Mouse (Mus musculus) neural tube, embryonic 12.5 days (tissue): ENCODE measurements around the gene Ncoa3. TPM values are rescaled to one million over a fixed set of nuclear protein-coding genes. Genes with fewer than 3 reads are reported as not detected.
A peak's percentile ranks its signal among the peaks of the same experiment; 100 is the strongest.

Source experiments
- ATAC-seq: fragments of 200-750 bp; cut with Nextera tagmentation; 2 replicates; pipeline ENCODE4 v1.8.0; 2017; ENCODE audit warnings: low read depth, mild to moderate bottlenecking, moderate TSS enrichment, moderate library complexity; ENCODE audit not compliant: low FRiP score
- H3K27ac ChIP-seq: fragments of 300-500 bp; sonication (generic); 2 replicates; pipeline ENCODE4 v1.5.1; 2016
- H3K27me3 ChIP-seq: fragments of 300-500 bp; sonication (generic); replicated peaks from 2 replicates; pipeline ENCODE4 v1.6.1; 2016; ENCODE audit warnings: mild to moderate bottlenecking
- H3K36me3 ChIP-seq: fragments of 300-500 bp; sonication (generic); 2 replicates; pipeline ENCODE4 v1.6.1; 2016; ENCODE audit warnings: mild to moderate bottlenecking
- H3K4me1 ChIP-seq: fragments of 300-500 bp; sonication (generic); 2 replicates; pipeline ENCODE4 v1.6.1; 2016
- H3K4me2 ChIP-seq: fragments of 300-500 bp; sonication (generic); replicated peaks from 2 replicates; pipeline ENCODE4 v1.6.1; 2016; ENCODE audit warnings: mild to moderate bottlenecking
- H3K4me3 ChIP-seq: fragments of 300-500 bp; sonication (generic); 2 replicates; pipeline ENCODE4 v1.5.1; 2016
- H3K9ac ChIP-seq: fragments of 300-500 bp; sonication (generic); 2 replicates; pipeline ENCODE4 v1.6.1; 2016; ENCODE audit warnings: mild to moderate bottlenecking
- H3K9me3 ChIP-seq: fragments of 300-500 bp; sonication (generic); 2 replicates; pipeline ENCODE4 v1.6.1; 2016; ENCODE audit warnings: mild to moderate bottlenecking
- WGBS: fragments of 180-500 bp; shearing (Covaris S2); methylation state at CpG from one replicate; pipeline ENCODE4 v1.1.7; 2016; 5-methylcytosine and 5-hydroxymethylcytosine counted together
- polyA plus RNA-seq: library from polyadenylated mRNA; unstranded; fragments of >200 nt; fragmentation: Nextera tagmentation; extraction: Ambion mirVana; gene quantifications from 2 replicates; pipeline ENCODE4 v1.2.1, GENCODE M21; 2016

Gene Ncoa3
- polyA plus RNA-seq, 1 experiment from 2014 or later, result 14.4 TPM

- H3K27ac ChIP-seq, result no peak overlapping the region
- H3K9ac ChIP-seq, result no peak overlapping the region
- ATAC-seq, result no peak
- no peak overlapping the region for H3K4me3 ChIP-seq
- whole genome bisulfite sequencing, result 53% methylated on average over 4 of the region's 4 CpGs
- H3K4me1 ChIP-seq, result peaks cover 29% of the 10 kb centered on the region
- no peaks in the 10 kb centered on the region for H3K9me3 ChIP-seq
- no peaks in the 10 kb centered on the region for H3K36me3 ChIP-seq
- H3K27me3 ChIP-seq, result no peaks in the 10 kb centered on the region
- no peak overlapping the region for H3K4me2 ChIP-seq
Measured at GRCm38 (mm10) chr2:166029232-166029631, 36.8 kb downstream of the Ncoa3 start.

- peak overlapping the region; percentile 54 for H3K4me2 ChIP-seq
- 6% methylated on average over 13 of the region's 13 CpGs for WGBS
- peak overlapping the region; percentile 38; the same call in 1 of the 2 replicates for H3K9ac ChIP-seq
- no peak for ATAC-seq
- no peaks in the 10 kb centered on the region for H3K27me3 ChIP-seq
- no peaks in the 10 kb centered on the region for H3K36me3 ChIP-seq
- H3K4me3 ChIP-seq, result 0 out of 2 replicates have a peak overlapping the region, but pooled peaks have one; percentile 13
- peaks cover 29% of the 10 kb centered on the region for H3K4me1 ChIP-seq
- H3K27ac ChIP-seq, result peak overlapping the region; percentile 82
- H3K9me3 ChIP-seq, result no peaks in the 10 kb centered on the region
Measured at GRCm38 (mm10) chr2:166030256-166030995, 38.0 kb downstream of the Ncoa3 start.

DNA sequence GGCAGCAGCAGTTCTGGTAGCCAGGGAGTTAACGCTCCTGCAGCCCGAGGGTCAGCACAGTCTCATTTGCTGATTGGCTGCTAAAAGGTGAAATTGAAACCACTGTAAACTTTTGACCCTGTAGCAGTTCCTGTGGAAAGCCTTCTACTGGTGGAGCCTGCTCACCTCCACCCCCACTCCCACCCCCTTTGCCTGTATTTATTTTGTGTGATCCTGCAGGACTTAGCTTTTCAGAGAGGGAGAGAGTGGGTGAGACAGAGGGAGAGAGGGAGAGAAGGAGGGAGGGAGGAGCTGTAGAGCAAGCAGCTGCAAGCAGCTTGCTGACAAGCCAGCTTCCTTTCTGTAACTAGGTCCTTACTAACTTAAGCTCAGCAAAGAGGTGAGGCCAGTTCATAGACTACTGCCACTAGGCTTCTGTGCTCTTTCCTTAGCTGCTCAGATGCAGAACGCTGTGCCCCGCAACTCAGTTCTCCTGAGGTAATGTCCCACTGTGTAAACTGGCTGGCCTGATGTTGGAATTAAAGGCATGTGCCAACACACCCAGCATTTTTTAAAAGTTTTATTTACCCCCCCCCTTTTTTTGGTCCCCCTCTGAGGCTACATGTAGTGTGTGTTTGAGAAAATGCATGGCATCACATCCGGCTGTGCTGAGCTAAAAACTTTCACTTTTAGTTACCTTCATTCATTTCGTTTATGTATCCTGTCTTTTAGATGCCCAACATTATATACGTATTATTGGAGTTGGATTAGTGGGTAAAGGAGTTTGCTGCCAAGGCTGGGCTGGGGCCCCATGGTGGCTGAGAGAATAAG, 38.9 kb downstream of the Ncoa3 start:
- Histone ChIP-seq H3K36me3 (no peaks in the 10 kb centered on the region), H3K9ac (peak overlapping the region; percentile 38; the same call in 1 of the 2 replicates), H3K27me3 (no peaks in the 10 kb centered on the region), H3K9me3 (no peaks in the 10 kb centered on the region), H3K4me1 (peaks cover 29% of the 10 kb centered on the region), H3K4me2 (peak overlapping the region; percentile 54), H3K27ac (peak overlapping the region; percentile 82), H3K4me3 (no peak overlapping the region)
- peak; percentile 79 for ATAC-seq
- 32% methylated on average over 7 of the region's 7 CpGs for WGBS

DNA sequence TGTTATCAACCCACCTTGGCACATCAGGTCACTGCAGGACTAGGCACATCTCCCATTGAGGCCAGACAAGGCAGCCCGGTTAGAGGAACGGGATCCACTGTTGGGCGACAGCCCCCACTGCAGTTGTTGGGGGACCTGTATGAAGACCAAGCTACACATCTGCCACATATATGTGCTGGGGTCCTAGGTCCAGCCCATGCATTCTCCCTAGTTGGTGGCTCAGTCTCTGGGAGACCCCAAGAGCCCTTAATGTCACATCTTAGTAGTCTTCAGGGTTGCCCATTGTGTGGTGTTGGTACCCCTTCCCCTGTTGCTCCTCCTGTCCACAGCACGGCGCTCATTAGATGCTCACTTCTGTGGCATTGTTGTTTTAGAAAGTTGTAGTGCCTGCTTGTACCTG, 40.2 kb downstream of the Ncoa3 start:
- WGBS, result 89% methylated on average over 5 of the region's 5 CpGs

DNA sequence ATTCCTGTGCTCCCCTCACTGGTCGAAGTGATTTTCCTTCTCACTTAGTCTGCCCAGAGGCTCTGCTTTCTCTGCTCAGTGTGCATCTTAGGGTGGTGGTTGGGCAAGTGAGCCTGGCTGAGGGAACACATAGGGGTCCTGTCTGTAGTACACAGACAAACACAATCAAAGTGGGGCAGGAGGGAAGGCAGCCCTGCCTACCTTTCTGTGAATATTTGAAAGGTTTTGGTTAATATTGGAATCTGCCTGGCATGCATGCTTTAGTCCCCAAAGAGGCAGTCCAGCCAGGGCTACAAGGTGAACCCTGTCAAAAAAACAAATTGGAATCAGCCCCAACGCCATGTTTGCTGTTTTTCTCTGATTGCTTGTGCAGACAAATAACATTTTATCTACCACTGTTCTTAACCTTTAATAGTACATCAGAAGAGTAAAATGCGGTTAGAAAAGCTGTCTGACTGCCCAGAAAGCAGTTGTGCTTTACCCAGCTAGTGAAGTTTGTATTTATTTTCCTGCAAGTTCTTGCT, 42.6 kb downstream of the Ncoa3 start:
- Histone ChIP-seq H3K27ac (no peak overlapping the region), H3K4me1 (peaks cover 20% of the 10 kb centered on the region), H3K4me3 (no peak overlapping the region), H3K27me3 (no peaks in the 10 kb centered on the region), H3K4me2 (no peak overlapping the region), H3K9me3 (no peaks in the 10 kb centered on the region), H3K36me3 (peaks cover 3% of the 10 kb centered on the region; the same call in 1 of the 2 replicates), H3K9ac (no peak overlapping the region)
- ATAC-seq, result no peak
- 83% methylated on average over 3 of the region's 3 CpGs for WGBS

More for the DNA sequence above, 40.2 kb downstream of the Ncoa3 start:
- Histone ChIP-seq H3K27me3 (no peaks in the 10 kb centered on the region), H3K9ac (no peak overlapping the region), H3K4me3 (no peak overlapping the region), H3K4me2 (no peak overlapping the region), H3K36me3 (peaks cover 2% of the 10 kb centered on the region; the same call in 1 of the 2 replicates), H3K9me3 (no peaks in the 10 kb centered on the region), H3K4me1 (peaks cover 29% of the 10 kb centered on the region), H3K27ac (no peak overlapping the region)
- no peak for ATAC-seq

- ATAC-seq, result no peak
- H3K4me1 ChIP-seq, result peaks cover 14% of the 10 kb centered on the region
- WGBS, result 58% methylated on average over 3 of the region's 3 CpGs
- no peak overlapping the region for H3K9ac ChIP-seq
- H3K4me3 ChIP-seq, result no peak overlapping the region
- no peak overlapping the region for H3K4me2 ChIP-seq
- H3K27ac ChIP-seq, result no peak overlapping the region
- H3K27me3 ChIP-seq, result no peaks in the 10 kb centered on the region
- peaks cover 3% of the 10 kb centered on the region; the same call in 1 of the 2 replicates for H3K36me3 ChIP-seq
- H3K9me3 ChIP-seq, result no peaks in the 10 kb centered on the region
Measured at GRCm38 (mm10) chr2:166035725-166036124, 43.3 kb downstream of the Ncoa3 start.

DNA sequence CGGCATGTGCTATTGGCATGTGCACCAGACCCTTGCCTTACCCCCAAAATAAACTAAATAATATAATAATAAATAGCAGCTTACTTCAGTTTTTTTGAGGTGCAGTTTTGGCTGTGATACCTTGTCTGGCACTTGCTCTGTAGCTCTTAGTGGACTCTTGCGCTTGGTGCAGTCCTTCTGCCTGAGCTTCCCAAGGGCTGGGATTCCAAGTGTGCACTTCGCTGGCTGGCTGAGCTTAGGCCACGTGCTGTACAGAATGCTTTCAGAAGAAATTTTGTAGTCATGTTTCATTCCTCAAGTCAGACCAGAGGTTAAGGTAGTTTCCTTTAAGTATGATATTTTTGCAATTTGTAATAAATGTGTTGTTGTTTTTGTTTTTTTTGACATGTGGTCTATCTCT, 47.2 kb downstream of the Ncoa3 start:
- no peak for ATAC-seq
- H3K4me3 ChIP-seq, result no peak overlapping the region
- H3K4me2 ChIP-seq, result no peak overlapping the region
- no peak overlapping the region for H3K9ac ChIP-seq
- no peak overlapping the region for H3K27ac ChIP-seq
- no peaks in the 10 kb centered on the region for H3K4me1 ChIP-seq
- no peaks in the 10 kb centered on the region for H3K27me3 ChIP-seq
- peaks cover 3% of the 10 kb centered on the region; the same call in 1 of the 2 replicates for H3K36me3 ChIP-seq
- WGBS, result 95% methylated on average over 4 of the region's 4 CpGs
- H3K9me3 ChIP-seq, result no peaks in the 10 kb centered on the region

GRCm38 (mm10) chr2:166042542-166042941, 50.1 kb downstream of the Ncoa3 start:
- no peaks in the 10 kb centered on the region for H3K9me3 ChIP-seq
- WGBS, result 95% methylated on average over 1 of the region's 1 CpGs
- no peak overlapping the region for H3K27ac ChIP-seq
- H3K4me1 ChIP-seq, result no peaks in the 10 kb centered on the region
- H3K4me3 ChIP-seq, result no peak overlapping the region
- no peak overlapping the region for H3K9ac ChIP-seq
- no peaks in the 10 kb centered on the region for H3K27me3 ChIP-seq
- no peak overlapping the region for H3K4me2 ChIP-seq
- H3K36me3 ChIP-seq, result peaks cover 5% of the 10 kb centered on the region
- no peak for ATAC-seq

GRCm38 (mm10) chr2:166045006-166045405, 52.6 kb downstream of the Ncoa3 start:
- H3K9ac ChIP-seq, result no peak overlapping the region

GRCm38 (mm10) chr2:166045549-166046501, 53.4 kb downstream of the Ncoa3 start:
- 82% methylated on average over 10 of the region's 10 CpGs for WGBS
- ATAC-seq, result no peak

More at GRCm38 (mm10) chr2:166045006-166045405, 52.6 kb downstream of the Ncoa3 start:
- no peak for ATAC-seq
- Histone ChIP-seq H3K4me3 (no peak overlapping the region), H3K27me3 (no peaks in the 10 kb centered on the region), H3K27ac (no peak overlapping the region), H3K36me3 (peaks cover 18% of the 10 kb centered on the region), H3K4me2 (no peak overlapping the region), H3K4me1 (no peaks in the 10 kb centered on the region), H3K9me3 (no peaks in the 10 kb centered on the region)
- WGBS, result 88% methylated on average over 2 of the region's 2 CpGs

GRCm38 (mm10) chr2:166047931-166048330, 55.5 kb downstream of the Ncoa3 start:
- H3K4me3 ChIP-seq, result no peak overlapping the region
- no peaks in the 10 kb centered on the region for H3K27me3 ChIP-seq
- WGBS, result 99% methylated on average over 4 of the region's 4 CpGs
- H3K9me3 ChIP-seq, result no peaks in the 10 kb centered on the region
- H3K36me3 ChIP-seq, result peaks cover 42% of the 10 kb centered on the region
- H3K4me1 ChIP-seq, result no peaks in the 10 kb centered on the region
- no peak overlapping the region for H3K27ac ChIP-seq
- no peak overlapping the region for H3K9ac ChIP-seq
- no peak overlapping the region for H3K4me2 ChIP-seq
- ATAC-seq, result no peak

More at GRCm38 (mm10) chr2:166045549-166046501, 53.4 kb downstream of the Ncoa3 start:
- no peak overlapping the region for H3K4me3 ChIP-seq
- H3K4me1 ChIP-seq, result no peaks in the 10 kb centered on the region
- H3K27me3 ChIP-seq, result no peaks in the 10 kb centered on the region
- no peak overlapping the region for H3K27ac ChIP-seq
- H3K36me3 ChIP-seq, result peaks cover 23% of the 10 kb centered on the region
- no peak overlapping the region for H3K9ac ChIP-seq
- H3K9me3 ChIP-seq, result no peaks in the 10 kb centered on the region
- no peak overlapping the region for H3K4me2 ChIP-seq
